Comparison of ENCODE assay signal across 17 mouse cellular contexts in genomic region chr5:100185895-100186294, GRCm38 (mm10). TPM values are rescaled to one million over a fixed set of nuclear protein-coding genes. Genes with fewer than 3 reads are reported as not detected.
A peak's percentile ranks its signal among the peaks of the same experiment; 100 is the strongest.
DNase-seq lines count a peak whose midpoint lies in the region; ATAC-seq lines count a peak whose summit lies in the region.
"Had no signal": no experiment of that assay in that cellular context is flagged by ENCODE, and none has a peak within 500 bp of the region (broad histone marks: within the 10 kb centered on the region; RNA-seq: fewer than 3 reads in every experiment).

No protein-coding gene starts in this region.

- H3K36me3 ChIP-seq in liver, embryonic 16.5 days (ENCODE audit: control insufficient read depth, insufficient read depth): no peaks in the 10 kb centered on the region
- H3K36me3 ChIP-seq: forebrain, embryonic 12.5 days; hindbrain, embryonic 12.5 days; limb, embryonic 12.5 days; midbrain, embryonic 10.5 days had no signal

- 0 out of 2 replicates have a peak overlapping the region, but pooled peaks have one; percentile 13 for H3K4me2 ChIP-seq in liver, embryonic 16.5 days (ENCODE audit: low read depth, low read length)
- H3K4me2 ChIP-seq: forebrain, embryonic 12.5 days; hindbrain, embryonic 12.5 days; limb, embryonic 12.5 days had no signal

- peak; percentile 12 to 30 for DNase-seq in lung, adult 18-20 months
- no peak for DNase-seq in lung, postnatal 10 days
- DNase-seq in R1 (ENCODE audit: low read depth, low spot score): peak; percentile 16
- peak; percentile 46 for DNase-seq in embryo, embryonic 10.5 days (ENCODE audit: low spot score)
- no peak for DNase-seq in testis, postnatal 14 days (ENCODE audit: low spot score)
- DNase-seq in cerebellum, adult 11 months: no peak
- no peak for DNase-seq in left cerebral cortex, adult 8-10 months (ENCODE audit: low spot score in 2 of 2)
- DNase-seq: cerebellum, adult 9-11 months; kidney, adult 18-20 months; kidney, postnatal 4 days; right cerebral cortex, postnatal 14 days; thymus, adult 2 months had no signal

- peak overlapping the region; percentile 50 for H3K27ac ChIP-seq in liver, embryonic 16.5 days (ENCODE audit: low read length)
- H3K27ac ChIP-seq: forebrain, embryonic 12.5 days; hindbrain, embryonic 12.5 days; limb, embryonic 12.5 days; midbrain, embryonic 10.5 days had no signal

- H3K9me3 ChIP-seq in liver, embryonic 16.5 days (replicated peaks; ENCODE audit: control insufficient read depth, low read length): no peaks in the 10 kb centered on the region
- H3K9me3 ChIP-seq: forebrain, embryonic 12.5 days; hindbrain, embryonic 12.5 days; limb, embryonic 12.5 days; midbrain, embryonic 10.5 days had no signal

- no peaks in the 10 kb centered on the region for H3K27me3 ChIP-seq in liver, embryonic 16.5 days (ENCODE audit: control insufficient read depth, insufficient read depth, low read depth, low read length)
- H3K27me3 ChIP-seq: forebrain, embryonic 12.5 days; limb, embryonic 12.5 days had no signal

- no peaks in the 10 kb centered on the region; the same call in 1 of the 2 replicates for H3K4me1 ChIP-seq in liver, embryonic 16.5 days (ENCODE audit: control insufficient read depth, low read depth, low read length)
- H3K4me1 ChIP-seq: forebrain, embryonic 12.5 days; hindbrain, embryonic 12.5 days had no signal

- no peak overlapping the region for H3K4me3 ChIP-seq in liver, embryonic 16.5 days (ENCODE audit: low read depth, low read length)
- H3K4me3 ChIP-seq: forebrain, embryonic 12.5 days; hindbrain, embryonic 12.5 days; limb, embryonic 12.5 days; midbrain, embryonic 10.5 days had no signal

- ATAC-seq in liver, embryonic 16.5 days (ENCODE audit: low read depth): peak; percentile 88

- no peak overlapping the region for H3K9ac ChIP-seq in liver, embryonic 16.5 days (ENCODE audit: low read depth, low read length)
- H3K9ac ChIP-seq: forebrain, embryonic 12.5 days; hindbrain, embryonic 12.5 days; limb, embryonic 12.5 days had no signal

- WGBS in liver, embryonic 16.5 days (ENCODE audit: insufficient replicate concordance): 25% methylated on average over 7 of the region's 7 CpGs

RNA-seq across cellular contexts. Expression of gene Tmem150c, which starts 26.3 kb away (rescaled TPM):
- polyA plus RNA-seq in liver, embryonic 16.5 days (2015; fragmentation: Nextera tagmentation; extraction: Ambion mirVana): 0.43 and 0.67 TPM in 2 replicates
- 10 to 100 TPM; 37.1 to 49.5 (median 40.4) TPM for total RNA-seq in left cerebral cortex, adult 8-10 months (2022)

Comparison
In these comparisons a context has a peak if more than half of its experiments do, and no peak if none do; other contexts are left out.
1. DNase-seq: peak in lung, adult 18-20 months (2 of 2), R1 (single experiment) and embryo, embryonic 10.5 days (single experiment); none in lung, postnatal 10 days (single experiment), testis, postnatal 14 days (single experiment), cerebellum, adult 11 months (single experiment) and left cerebral cortex, adult 8-10 months (0 of 2).